In genomic region chr1:176836562-176836961, GRCm38 (mm10) we compare ENCODE assay signal across 1 mouse cellular context.
TF ChIP-seq lines count a peak whose summit lies in the region.

No protein-coding gene starts in this region.

TF ChIP-seq in MEL, 35 proteins besides CTCF, POLR2A, EP300 and RAD21 (continued from another document):
- TF ChIP-seq MAX (IDR thresholded peaks at IDR 0.05; ENCODE audit: low read length), result 0 out of 2 replicates have a peak, but pooled peaks have one; percentile 24
- TF ChIP-seq GATA1 (IDR thresholded peaks at IDR 0.05; ENCODE audit: low read depth, low read length), result peak; percentile 87
- TF ChIP-seq ZKSCAN1 (IDR thresholded peaks at IDR 0.05; ENCODE audit: low read depth, low read length), result 0 out of 2 replicates have a peak, but pooled peaks have one; percentile 39
- TF ChIP-seq ZNF384 (IDR thresholded peaks at IDR 0.05; ENCODE audit: low read depth, low read length), result peak; percentile 62
- TF ChIP-seq ETS1 (IDR thresholded peaks at IDR 0.05; ENCODE audit: low read depth, low read length), result peak; percentile 86
